Mouse (Mus musculus) lung, postnatal 0 days (tissue): Measurements from ENCODE around the gene Ttl.
A peak's percentile ranks its signal among the peaks of the same experiment; 100 is the strongest.

Source experiments
- CTCF ChIP-seq: IDR thresholded peaks from 2 replicates; pipeline ENCODE4 v1.5.1; 2016; ENCODE audit warnings: antibody characterized with exemption, mild to moderate bottlenecking
- EP300 ChIP-seq: IDR thresholded peaks from 2 replicates; pipeline ENCODE4 v1.6.1; 2016; ENCODE audit warnings: antibody characterized with exemption, mild to moderate bottlenecking, control low read depth

DNA sequence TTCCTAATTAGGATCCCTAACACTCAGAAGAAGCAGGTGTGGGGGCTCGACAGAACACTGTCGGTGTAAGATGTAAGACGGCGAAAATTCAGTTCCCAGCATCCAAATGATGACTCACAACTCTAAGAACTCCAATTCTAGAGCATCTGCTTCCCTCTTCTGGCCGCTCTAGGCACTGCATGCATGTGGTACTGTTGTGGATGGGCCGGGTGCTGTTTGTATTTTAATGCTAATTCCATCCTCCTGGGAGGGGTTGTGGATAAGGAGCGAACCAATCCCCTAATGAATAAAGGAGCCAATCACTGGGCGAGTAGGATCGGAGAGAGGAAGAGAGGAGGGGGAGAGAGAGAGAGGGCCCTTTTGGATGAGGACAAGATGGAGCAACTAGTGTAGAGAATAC, 9.1 kb upstream of the Ttl start:
- TF ChIP-seq CTCF (peak; percentile 67), EP300 (no peak)
